Mouse (Mus musculus) liver, embryonic 14.5 days (tissue): ENCODE results near the gene Wdr46.

Experiments
- CTCF ChIP-seq: IDR thresholded peaks from 2 replicates; pipeline ENCODE4 v1.5.1; 2016; ENCODE audit warnings: antibody characterized with exemption, low read depth, control low read depth
- EP300 ChIP-seq: IDR thresholded peaks from 2 replicates; pipeline ENCODE4 v1.6.1; 2016; ENCODE audit warnings: antibody characterized with exemption, low read depth

- TF ChIP-seq CTCF: no peak
- no peak for TF ChIP-seq EP300
Observed at GRCm38 (mm10) chr17:33900989-33901314, 39.5 kb upstream of the Wdr46 start.
